Mouse (Mus musculus) limb, embryonic 14.5 days (tissue): Measurements from ENCODE around the gene Pdk1. TPM values are rescaled to one million over a fixed set of nuclear protein-coding genes. Genes with fewer than 3 reads are reported as not detected.

ENCODE experiments used
- ATAC-seq: fragments of 200-750 bp; cut with Nextera tagmentation; 2 replicates; pipeline ENCODE4 v1.8.0; 2017; ENCODE audit warnings: low read depth, moderate number of reproducible peaks, moderate TSS enrichment; ENCODE audit not compliant: low FRiP score
- DNase-seq: peaks from one replicate; pipeline ENCODE4 v3.0.0-alpha.2; 2015; ENCODE audit warnings: low spot score
- H3K27ac ChIP-seq: fragments of 300-500 bp; sonication (generic); replicated peaks from 2 replicates; pipeline ENCODE4 v1.5.1; 2014; ENCODE audit warnings: low read depth, mild to moderate bottlenecking, low read length, moderate library complexity, mixed read lengths
- H3K27me3 ChIP-seq: fragments of 300-500 bp; sonication (generic); 2 replicates; pipeline ENCODE4 v1.6.1; 2014; ENCODE audit warnings: low read length, mixed read lengths; ENCODE audit not compliant: control insufficient read depth, insufficient read depth
- H3K36me3 ChIP-seq: fragments of 300-500 bp; sonication (generic); 2 replicates; pipeline ENCODE4 v1.6.1; 2014; ENCODE audit warnings: mild to moderate bottlenecking, low read length, moderate library complexity, mixed read lengths; ENCODE audit not compliant: control insufficient read depth, insufficient read depth
- H3K4me1 ChIP-seq: fragments of 300-500 bp; sonication (generic); 2 replicates; pipeline ENCODE4 v1.6.1; 2014; ENCODE audit warnings: antibody characterized with exemption, low read length, mixed read lengths; ENCODE audit not compliant: control insufficient read depth, insufficient read depth
- H3K4me2 ChIP-seq: fragments of 300-500 bp; sonication (generic); replicated peaks from 2 replicates; pipeline ENCODE4 v1.6.1; 2014; ENCODE audit warnings: low read depth, mild to moderate bottlenecking, low read length, moderate library complexity; ENCODE audit not compliant: severe bottlenecking
- H3K4me3 ChIP-seq: fragments of 300-500 bp; sonication (generic); replicated peaks from 2 replicates; pipeline ENCODE4 v1.5.1; 2014; ENCODE audit warnings: low read length
- H3K9ac ChIP-seq: fragments of 300-500 bp; sonication (generic); 2 replicates; pipeline ENCODE4 v1.6.1; 2014; ENCODE audit warnings: mild to moderate bottlenecking, low read depth, low read length, moderate library complexity; ENCODE audit not compliant: severe bottlenecking
- H3K9me3 ChIP-seq: fragments of 300-500 bp; sonication (generic); 2 replicates; pipeline ENCODE4 v1.6.1; 2016; ENCODE audit warnings: low read length; ENCODE audit not compliant: control insufficient read depth
- POLR2A ChIP-seq: fragments of 200-500 bp; IDR thresholded peaks from 2 replicates; pipeline ENCODE4 v1.8.0; 2012; ENCODE audit warnings: inconsistent platforms, mild to moderate bottlenecking, moderate library complexity, borderline replicate concordance; ENCODE audit not compliant: insufficient read depth, insufficient read length; ENCODE audit errors: extremely low read depth
- WGBS: fragments of 180-500 bp; shearing (Covaris S2); extraction: QIAGEN DNeasy Blood & Tissue Kit; methylation state at CpG from one replicate; pipeline ENCODE4 v1.1.7; 2014; 5-methylcytosine and 5-hydroxymethylcytosine counted together
- polyA plus RNA-seq, 2 experiments: library from polyadenylated mRNA; depleted of rRNA in 1 of 2; stranded (reverse) in 1 of 2; unstranded in 1 of 2; fragments of >200 nt; fragmentation: Nextera tagmentation in 1 of 2; extraction: Ambion mirVana in 1 of 2; gene quantifications; 2 replicates each; pipeline versions ENCODE4 v1.2.1 to v1.2.3; 2012 to 2014

Pdk1 gene
- polyA plus RNA-seq, 2 experiments: 46.0 to 73.5 TPM

DNA sequence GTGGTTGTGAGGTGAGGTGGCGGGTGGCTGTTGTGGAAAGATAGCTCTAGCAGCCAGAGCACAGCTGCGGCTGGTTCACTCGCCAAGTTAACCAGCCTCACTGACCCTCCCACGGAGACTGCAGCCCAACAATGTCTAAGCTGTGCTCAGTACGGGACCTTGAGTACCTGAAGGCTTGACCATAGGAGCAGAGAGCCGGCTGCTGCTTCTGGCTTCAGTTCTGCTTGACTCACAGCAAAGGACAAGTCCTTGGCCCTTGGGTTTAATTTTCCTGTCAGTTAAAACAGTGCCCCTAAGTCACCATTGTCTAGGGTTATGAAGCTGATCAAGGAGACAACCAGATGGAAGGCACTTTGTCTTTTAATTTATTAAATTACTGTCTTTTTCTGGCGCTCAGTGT is 38.7 kb upstream of the Pdk1 start:
- H3K4me2 ChIP-seq: no peak overlapping the region
- no peaks in the 10 kb centered on the region for H3K4me1 ChIP-seq
- DNase-seq: no peak
- TF ChIP-seq POLR2A: no peak
- H3K9ac ChIP-seq: no peak overlapping the region
- WGBS: 74% methylated on average over 7 of the region's 7 CpGs
- no peak overlapping the region for H3K27ac ChIP-seq
- H3K27me3 ChIP-seq: no peaks in the 10 kb centered on the region
- H3K9me3 ChIP-seq: no peaks in the 10 kb centered on the region
- H3K4me3 ChIP-seq: no peak overlapping the region
- H3K36me3 ChIP-seq: no peaks in the 10 kb centered on the region
- ATAC-seq: no peak

- Histone ChIP-seq H3K4me1 (no peaks in the 10 kb centered on the region), H3K36me3 (no peaks in the 10 kb centered on the region), H3K9ac (no peak overlapping the region), H3K9me3 (no peaks in the 10 kb centered on the region), H3K27me3 (no peaks in the 10 kb centered on the region), H3K27ac (no peak overlapping the region), H3K4me2 (no peak overlapping the region), H3K4me3 (no peak overlapping the region)
- WGBS: 57% methylated on average over 8 of the region's 8 CpGs
- no peak for DNase-seq
- no peak for ATAC-seq
- TF ChIP-seq POLR2A: no peak
Observed at GRCm38 (mm10) chr2:71835556-71835955, 37.5 kb upstream of the Pdk1 start.

- no peak overlapping the region for H3K4me3 ChIP-seq
- no peaks in the 10 kb centered on the region for H3K4me1 ChIP-seq
- H3K4me2 ChIP-seq: no peak overlapping the region
- H3K27ac ChIP-seq: no peak overlapping the region
- no peak overlapping the region for H3K9ac ChIP-seq
- no peak for TF ChIP-seq POLR2A
- peaks cover 5% of the 10 kb centered on the region; the same call in 1 of the 2 replicates for H3K36me3 ChIP-seq
- H3K9me3 ChIP-seq: no peaks in the 10 kb centered on the region
- no peak for DNase-seq
- H3K27me3 ChIP-seq: no peaks in the 10 kb centered on the region
- WGBS: 87% methylated on average over 4 of the region's 4 CpGs
- ATAC-seq: no peak
Observed at GRCm38 (mm10) chr2:71836232-71836631, 36.8 kb upstream of the Pdk1 start.

DNA sequence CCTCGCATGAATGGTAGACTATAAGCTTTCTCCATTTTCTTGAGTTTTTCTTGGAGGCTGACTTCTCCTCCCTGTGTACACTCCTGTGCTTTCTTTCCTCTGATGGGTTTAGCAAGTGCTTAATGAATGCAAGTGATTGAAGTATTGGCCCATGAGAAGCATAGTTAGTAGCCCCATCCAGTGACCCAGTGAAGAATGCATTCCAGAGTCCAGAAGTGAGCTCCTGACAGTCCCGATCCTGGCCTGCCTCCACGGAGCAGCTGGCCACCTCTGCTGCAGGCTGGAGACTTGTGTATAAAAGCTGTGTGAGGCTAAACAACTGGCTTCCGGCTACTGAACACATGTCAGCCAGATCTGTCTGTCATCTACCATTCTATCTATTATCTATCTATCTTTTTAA is 35.8 kb upstream of the Pdk1 start:
- Histone ChIP-seq H3K9me3 (no peaks in the 10 kb centered on the region), H3K27me3 (no peaks in the 10 kb centered on the region), H3K27ac (no peak overlapping the region), H3K4me1 (no peaks in the 10 kb centered on the region), H3K4me3 (no peak overlapping the region), H3K4me2 (no peak overlapping the region), H3K9ac (no peak overlapping the region), H3K36me3 (peaks cover 5% of the 10 kb centered on the region; the same call in 1 of the 2 replicates)
- DNase-seq (no peak), ATAC-seq (no peak)
- WGBS: 67% methylated on average over 4 of the region's 4 CpGs
- no peak for TF ChIP-seq POLR2A

DNA sequence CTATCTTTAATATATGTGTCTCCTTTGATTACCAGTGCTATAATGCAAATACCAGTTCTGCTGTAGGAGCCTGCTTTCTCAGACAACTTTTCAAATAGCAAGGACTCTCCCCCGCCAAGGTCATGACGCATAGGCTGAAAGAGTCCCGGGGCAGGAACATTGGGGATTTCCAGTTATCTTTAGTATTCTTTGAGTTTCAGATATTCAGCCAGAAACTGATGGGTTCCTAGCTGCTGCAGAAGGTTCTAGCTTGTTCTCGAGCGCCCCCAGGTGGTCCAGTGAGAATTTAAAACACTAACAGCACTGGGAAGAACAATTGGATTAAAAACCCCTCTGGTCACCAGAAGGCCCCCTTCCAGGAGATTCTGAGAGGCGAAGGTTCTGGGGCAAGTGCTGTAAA is 35.2 kb upstream of the Pdk1 start:
- 37% methylated on average over 6 of the region's 6 CpGs for WGBS
- no peak for TF ChIP-seq POLR2A
- H3K4me1 ChIP-seq: no peaks in the 10 kb centered on the region
- H3K4me2 ChIP-seq: no peak overlapping the region
- H3K9me3 ChIP-seq: no peaks in the 10 kb centered on the region
- H3K27me3 ChIP-seq: no peaks in the 10 kb centered on the region
- ATAC-seq (no peak), DNase-seq (peak; percentile 73)
- no peak overlapping the region for H3K27ac ChIP-seq
- H3K4me3 ChIP-seq: no peak overlapping the region
- no peak overlapping the region for H3K9ac ChIP-seq
- peaks cover 5% of the 10 kb centered on the region; the same call in 1 of the 2 replicates for H3K36me3 ChIP-seq

- Histone ChIP-seq H3K9me3 (no peaks in the 10 kb centered on the region), H3K36me3 (peaks cover 13% of the 10 kb centered on the region), H3K27ac (no peak overlapping the region), H3K4me2 (no peak overlapping the region), H3K27me3 (no peaks in the 10 kb centered on the region), H3K9ac (no peak overlapping the region), H3K4me1 (0 out of 2 replicates have a peak, but pooled peaks cover 2% of the 10 kb centered on the region), H3K4me3 (no peak overlapping the region)
- TF ChIP-seq POLR2A: no peak
- DNase-seq: no peak
- WGBS: 79% methylated on average over 9 of the region's 9 CpGs
- ATAC-seq: no peak
Observed at GRCm38 (mm10) chr2:71843316-71843715, 29.7 kb upstream of the Pdk1 start.
